ENCODE assay signal across 19 mouse cellular contexts in the genomic region with DNA sequence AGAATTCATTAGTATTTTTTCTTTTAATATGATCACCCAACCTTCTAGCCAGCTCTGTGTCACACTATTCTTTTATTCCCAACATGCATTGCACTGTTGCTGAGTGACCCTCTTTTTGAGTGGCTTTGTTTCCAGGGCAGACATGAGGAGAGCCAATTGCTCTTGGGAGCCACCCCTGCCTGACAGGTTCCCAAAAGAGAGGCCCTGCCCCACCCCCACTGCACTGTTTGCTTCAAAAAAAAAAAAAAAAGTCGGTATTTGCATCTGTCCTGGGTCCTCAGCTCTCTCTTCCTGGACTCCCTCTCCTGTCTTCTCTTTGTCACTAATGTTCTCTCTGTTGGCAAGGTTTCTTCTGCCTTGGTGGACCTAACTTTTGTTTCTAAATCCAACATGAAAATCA. TPM values are rescaled to one million over a fixed set of nuclear protein-coding genes. Genes with fewer than 3 reads are reported as not detected.
DNase-seq lines count a peak whose midpoint lies in the region; ATAC-seq and TF ChIP-seq lines count a peak whose summit lies in the region.
"Had no signal": no experiment of that assay in that cellular context is flagged by ENCODE, and none has a peak within 500 bp of the region (broad histone marks: within the 10 kb centered on the region; RNA-seq: fewer than 3 reads in every experiment).

No protein-coding gene starts in this region.

- TF ChIP-seq EP300 in lung, postnatal 0 days (IDR thresholded peaks at IDR 0.05) = no peak

- H3K4me1 ChIP-seq in hindbrain, embryonic 10.5 days (replicated peaks) = peaks cover 51% of the 10 kb centered on the region
- H3K4me1 ChIP-seq in hindbrain, postnatal 0 days (ENCODE audit: insufficient read depth, low read length) = peaks cover 3% of the 10 kb centered on the region; the same call in 1 of the 2 replicates
- H3K4me1 ChIP-seq in lung, postnatal 0 days (ENCODE audit: insufficient read depth, low read depth, low read length) = peaks cover 20% of the 10 kb centered on the region; the same call in 1 of the 2 replicates
- H3K4me1 ChIP-seq in ES-E14 (ENCODE audit: control insufficient read depth in 2 of 2, insufficient read depth in 2 of 2, low read length in 2 of 2, poor library complexity in 1 of 2) = no peaks in the 10 kb centered on the region

- no peaks in the 10 kb centered on the region for H3K9me3 ChIP-seq in hindbrain, embryonic 10.5 days
- no peaks in the 10 kb centered on the region for H3K9me3 ChIP-seq in hindbrain, postnatal 0 days (ENCODE audit: low read length)
- H3K9me3 ChIP-seq in lung, postnatal 0 days (ENCODE audit: low read length) = no peaks in the 10 kb centered on the region
- H3K9me3 ChIP-seq in ES-E14 (ENCODE audit: control insufficient read depth, insufficient read depth, low read depth, low read length) = no peaks in the 10 kb centered on the region
- H3K9me3 ChIP-seq: embryonic facial prominence, embryonic 12.5 days; G1E; heart, embryonic 10.5 days; hindbrain, embryonic 13.5 days had no signal

- no peaks in the 10 kb centered on the region for H3K27me3 ChIP-seq in hindbrain, embryonic 10.5 days (ENCODE audit: insufficient read depth, poor library complexity, severe bottlenecking)
- no peaks in the 10 kb centered on the region for H3K27me3 ChIP-seq in hindbrain, postnatal 0 days (ENCODE audit: insufficient read depth, low read length)
- no peaks in the 10 kb centered on the region for H3K27me3 ChIP-seq in lung, postnatal 0 days (replicated peaks; ENCODE audit: insufficient read depth, low read length)
- H3K27me3 ChIP-seq: embryonic facial prominence, embryonic 12.5 days; hindbrain, embryonic 13.5 days had no signal

- H3K27ac ChIP-seq in hindbrain, embryonic 10.5 days = peak overlapping the region; percentile 2; the same call in 1 of the 2 replicates
- no peak overlapping the region for H3K27ac ChIP-seq in hindbrain, postnatal 0 days
- H3K27ac ChIP-seq in lung, postnatal 0 days (ENCODE audit: low read length) = no peak overlapping the region
- no peak overlapping the region for H3K27ac ChIP-seq in ES-E14 (ENCODE audit: insufficient read depth, low read depth, low read length, poor library complexity, severe bottlenecking)
- H3K27ac ChIP-seq: heart, embryonic 10.5 days; hindbrain, embryonic 13.5 days had no signal

- in situ Hi-C loops in ES-E14 (cut with MboI; ENCODE audit: low sequenced_read_pairs in 2 of 2, unreplicated experiment in 2 of 2) = no loop called here

- no peak for DNase-seq in hindbrain, embryonic 10.5 days (ENCODE audit: low spot score)
- no peak for DNase-seq in hindbrain, postnatal 0 days (ENCODE audit: low spot score)
- no peak for DNase-seq in lung, postnatal 0 days (ENCODE audit: low spot score)
- DNase-seq in lung, postnatal 25 days (ENCODE audit: low spot score) = no peak
- no peak for DNase-seq in ES-E14 (ENCODE audit: low read depth, low spot score)
- DNase-seq in adrenal gland, postnatal 36 days = no peak
- DNase-seq: adrenal gland, adult 8-10 months; cerebellum, adult 11 months; cerebellum, adult 8-10 months; cerebellum, postnatal 14 days; embryo, embryonic 11 days; heart, adult 18-20 months; heart, postnatal 10 days; heart, postnatal 4 days had no signal

- no peak overlapping the region for H3K4me2 ChIP-seq in hindbrain, postnatal 0 days (ENCODE audit: low read depth, low read length)
- no peak overlapping the region for H3K4me2 ChIP-seq in lung, postnatal 0 days (replicated peaks; ENCODE audit: low read depth, low read length)
- H3K4me2 ChIP-seq: embryonic facial prominence, embryonic 12.5 days; hindbrain, embryonic 13.5 days had no signal

- TF ChIP-seq CTCF in hindbrain, postnatal 0 days (IDR thresholded peaks at IDR 0.05; ENCODE audit: low read depth) = no peak
- TF ChIP-seq CTCF in lung, postnatal 0 days (IDR thresholded peaks at IDR 0.05) = no peak

- WGBS in hindbrain, embryonic 10.5 days = 5% methylated on average over 1 of the region's 1 CpGs
- 0% methylated on average over 1 of the region's 1 CpGs for WGBS in hindbrain, postnatal 0 days
- WGBS in lung, postnatal 0 days = 14% methylated on average over 1 of the region's 1 CpGs

- no peaks in the 10 kb centered on the region for H3K36me3 ChIP-seq in hindbrain, embryonic 10.5 days
- H3K36me3 ChIP-seq in hindbrain, postnatal 0 days (ENCODE audit: insufficient read depth, low read length) = no peaks in the 10 kb centered on the region
- H3K36me3 ChIP-seq in lung, postnatal 0 days (ENCODE audit: insufficient read depth, low read length) = no peaks in the 10 kb centered on the region
- no peaks in the 10 kb centered on the region for H3K36me3 ChIP-seq in ES-E14 (ENCODE audit: control insufficient read depth, insufficient read depth, low read length, poor library complexity, severe bottlenecking)
- H3K36me3 ChIP-seq: embryonic facial prominence, embryonic 12.5 days; G1E; hindbrain, embryonic 13.5 days had no signal

- no peak overlapping the region for H3K9ac ChIP-seq in hindbrain, postnatal 0 days (replicated peaks; ENCODE audit: low read length)
- H3K9ac ChIP-seq in lung, postnatal 0 days (replicated peaks; ENCODE audit: low read depth) = no peak overlapping the region
- H3K9ac ChIP-seq in ES-E14 (ENCODE audit: insufficient read depth, low read depth, low read length, poor library complexity, severe bottlenecking) = no peak overlapping the region
- H3K9ac ChIP-seq: embryonic facial prominence, embryonic 12.5 days; hindbrain, embryonic 13.5 days had no signal

- H3K4me3 ChIP-seq in hindbrain, embryonic 10.5 days = no peak overlapping the region
- no peak overlapping the region for H3K4me3 ChIP-seq in hindbrain, postnatal 0 days (ENCODE audit: low read length)
- H3K4me3 ChIP-seq in lung, postnatal 0 days (ENCODE audit: low read depth, low read length) = no peak overlapping the region
- H3K4me3 ChIP-seq in ES-E14 (ENCODE audit: insufficient read depth in 1 of 2, low read depth in 1 of 2, low read length in 2 of 2, poor library complexity in 1 of 2, severe bottlenecking in 1 of 2) = no peak overlapping the region
- H3K4me3 ChIP-seq: embryonic facial prominence, embryonic 12.5 days; heart, embryonic 10.5 days; hindbrain, embryonic 13.5 days had no signal

- ATAC-seq in hindbrain, postnatal 0 days = no peak
- peak; percentile 29; the same call in 1 of the 2 replicates for ATAC-seq in lung, postnatal 0 days
- ATAC-seq: forebrain, embryonic 14.5 days had no signal

TF ChIP-seq in ES-E14, 5 proteins besides CTCF, POLR2A, EP300 and RAD21:
- TF ChIP-seq HCFC1 (IDR thresholded peaks at IDR 0.05; ENCODE audit: borderline replicate concordance, insufficient read depth, low read length) = no peak
- TF ChIP-seq ZNF384 (IDR thresholded peaks at IDR 0.05; ENCODE audit: low read depth, low read length) = 0 out of 2 replicates have a peak, but pooled peaks have one; percentile 47

RNA-seq across cellular contexts. Expression of a gene that starts 22.1 kb away (rescaled TPM):
- 51.1 and 52.9 TPM in 2 replicates for polyA plus RNA-seq in hindbrain, embryonic 10.5 days (2016; fragmentation: Nextera tagmentation; extraction: Ambion mirVana)
- 76.6 and 95.8 TPM in 2 replicates for total RNA-seq in hindbrain, postnatal 0 days (2014; rRNA removed)
- polyA plus RNA-seq in hindbrain, postnatal 0 days (2015; fragmentation: Nextera tagmentation; extraction: Ambion mirVana) = 26.5 and 27.8 TPM in 2 replicates
- polyA plus RNA-seq in lung, postnatal 0 days (2015; fragmentation: Nextera tagmentation; extraction: Ambion mirVana) = 183 and 189 TPM in 2 replicates
- 40.7 and 102 TPM in 2 replicates for total RNA-seq in ES-E14 (2012; rRNA removed)
- total RNA-seq in adrenal gland, postnatal 36 days (2021) = 100 to 1,000 TPM; 182 to 302 TPM
- polyA plus RNA-seq: G1E had no signal

RNA-seq across cellular contexts. Expression of a gene that starts 22.1 kb away (rescaled TPM):
- polyA plus RNA-seq in hindbrain, embryonic 10.5 days (2016; fragmentation: Nextera tagmentation; extraction: Ambion mirVana) = 122 and 123 TPM in 2 replicates
- 203 and 254 TPM in 2 replicates for total RNA-seq in hindbrain, postnatal 0 days (2014; rRNA removed)
- polyA plus RNA-seq in hindbrain, postnatal 0 days (2015; fragmentation: Nextera tagmentation; extraction: Ambion mirVana) = 46.4 and 55.6 TPM in 2 replicates
- polyA plus RNA-seq in lung, postnatal 0 days (2015; fragmentation: Nextera tagmentation; extraction: Ambion mirVana) = 346 and 376 TPM in 2 replicates
- total RNA-seq in ES-E14 (2012; rRNA removed) = 85.7 and 198 TPM in 2 replicates
- total RNA-seq in adrenal gland, postnatal 36 days (2021) = 100 to 1,000 TPM; 359 to 687 TPM
- polyA plus RNA-seq: G1E had no signal
